Mouse (Mus musculus): ENCODE results near the gene Ren1. TPM values are rescaled to one million over a fixed set of nuclear protein-coding genes. Genes with fewer than 3 reads are reported as not detected.

The Ren1 gene
- polyA plus RNA-seq, 1 experiment, result not detected

DNA sequence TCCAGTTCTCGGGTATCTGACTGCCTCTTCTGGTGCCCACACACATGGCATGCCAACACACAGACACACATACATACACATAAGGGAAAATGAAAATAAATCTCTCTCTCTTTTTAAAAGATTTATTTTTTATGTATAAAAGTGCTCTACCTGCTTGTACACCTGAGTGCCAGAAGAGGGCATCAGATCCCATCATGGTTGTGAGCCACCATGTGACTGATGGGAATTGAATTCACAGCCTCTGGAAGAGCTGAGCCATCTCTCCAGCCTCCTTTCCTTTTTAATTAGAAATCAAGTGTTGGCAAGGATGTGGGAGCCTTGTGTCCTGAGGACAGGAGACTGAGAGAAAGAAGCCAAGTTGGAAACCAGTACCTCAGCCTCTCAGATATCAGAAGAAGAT, 33.2 kb upstream of the Ren1 start:
- H3K27ac ChIP-seq (ENCODE audit: insufficient read depth, low read depth, low read length), result no peak overlapping the region
- no peaks in the 10 kb centered on the region for H3K4me1 ChIP-seq (ENCODE audit: control insufficient read depth, insufficient read depth, low read length)
- TF ChIP-seq POLR2A (IDR thresholded peaks at IDR 0.05; ENCODE audit: borderline replicate concordance, low read depth, low read length), result no peak
- TF ChIP-seq CTCF (IDR thresholded peaks at IDR 0.05; ENCODE audit: low read depth, low read length), result no peak
- H3K4me3 ChIP-seq (ENCODE audit: insufficient read depth, low read length), result no peak overlapping the region

DNA sequence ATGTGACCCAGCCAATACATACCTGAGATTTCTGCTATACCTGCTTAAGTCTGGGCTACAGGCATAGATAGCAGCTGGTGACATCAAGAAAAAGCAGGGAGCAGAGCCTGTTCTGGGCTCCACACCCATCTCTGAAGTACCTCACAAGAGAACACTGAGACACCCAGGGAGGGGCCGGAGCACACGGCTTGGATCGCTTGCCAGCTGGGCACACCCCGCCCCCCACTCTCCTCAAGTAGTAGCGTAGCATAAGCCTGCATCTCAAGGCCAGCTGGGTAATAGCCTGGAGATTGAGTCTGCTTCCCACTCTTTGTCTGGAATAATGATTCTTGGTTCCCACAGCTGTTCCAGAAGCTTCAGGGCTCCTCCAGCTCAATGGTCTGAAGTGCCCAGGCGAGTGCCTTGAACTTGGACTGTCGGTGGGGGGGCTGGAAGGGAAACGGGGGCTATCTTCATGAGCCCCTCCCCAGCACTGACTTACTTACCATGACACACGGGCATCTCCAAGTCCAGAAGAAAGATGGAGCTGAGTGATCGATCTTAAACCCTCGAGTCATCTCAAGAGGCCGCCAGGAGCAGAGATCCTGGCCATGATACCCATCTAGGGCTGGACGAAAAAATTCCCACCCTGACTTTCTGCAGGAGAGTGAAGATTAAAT, 28.9 kb upstream of the Ren1 start, which contains the start of gene Kiss1:
Gene Kiss1, plus strand, starts transcription at position 609 of the 659 bp plus-strand sequence.
- H3K4me1 ChIP-seq (ENCODE audit: control insufficient read depth, insufficient read depth, low read length), result no peaks in the 10 kb centered on the region
- no peak for TF ChIP-seq POLR2A (IDR thresholded peaks at IDR 0.05; ENCODE audit: borderline replicate concordance, low read depth, low read length)
- no peak for TF ChIP-seq CTCF (IDR thresholded peaks at IDR 0.05; ENCODE audit: low read depth, low read length)
- H3K4me3 ChIP-seq (ENCODE audit: insufficient read depth, low read length), result no peak within 1 kb of the TSS
- H3K27ac ChIP-seq (ENCODE audit: insufficient read depth, low read depth, low read length), result no peak within 1 kb of the TSS

DNA sequence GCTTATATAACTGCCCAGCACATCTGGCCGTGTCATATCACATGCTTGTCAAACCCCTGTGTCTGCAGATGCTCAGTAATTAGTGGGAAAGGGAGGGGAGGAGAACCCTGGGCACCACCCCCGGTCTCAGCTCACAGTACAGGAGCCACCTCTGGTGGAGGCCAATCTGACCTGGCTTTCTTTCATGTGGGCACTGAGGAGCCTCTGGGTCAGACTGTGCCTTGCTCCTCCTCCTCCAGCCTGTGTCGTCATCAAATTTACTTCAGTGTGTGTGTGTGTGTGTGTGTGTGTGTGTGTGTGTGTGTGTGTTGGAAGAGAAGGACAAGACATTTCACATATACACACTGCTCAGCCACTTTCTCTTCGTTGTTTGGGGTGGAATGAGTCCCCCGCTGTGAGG, 27.0 kb upstream of the Ren1 start:
- no peak overlapping the region for H3K27ac ChIP-seq (ENCODE audit: insufficient read depth, low read depth, low read length)
- H3K4me1 ChIP-seq (ENCODE audit: control insufficient read depth, insufficient read depth, low read length), result no peaks in the 10 kb centered on the region
- TF ChIP-seq CTCF (IDR thresholded peaks at IDR 0.05; ENCODE audit: low read depth, low read length), result no peak
- no peak for TF ChIP-seq POLR2A (IDR thresholded peaks at IDR 0.05; ENCODE audit: borderline replicate concordance, low read depth, low read length)
- H3K4me3 ChIP-seq (ENCODE audit: insufficient read depth, low read length), result no peak overlapping the region

DNA sequence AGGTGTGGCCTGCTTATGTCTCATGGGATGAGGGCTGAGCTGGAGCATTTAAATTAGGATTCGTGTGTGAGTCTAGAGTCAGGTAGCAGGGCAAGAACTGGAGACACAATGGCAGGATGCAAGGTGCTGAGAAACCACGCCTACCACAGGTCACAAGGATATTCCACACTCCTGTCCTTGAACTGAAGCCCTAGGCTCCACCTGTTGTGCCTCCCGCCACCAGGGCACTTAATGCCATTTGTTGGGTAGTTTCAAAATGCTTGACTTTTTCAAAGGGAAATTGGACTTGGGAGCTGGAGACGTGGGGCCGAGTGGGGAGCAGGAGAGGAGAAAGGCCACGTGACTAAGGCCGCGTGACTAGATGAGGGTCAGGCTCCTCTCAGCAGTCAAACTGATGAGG, 24.4 kb upstream of the Ren1 start:
- no peaks in the 10 kb centered on the region for H3K4me1 ChIP-seq (ENCODE audit: control insufficient read depth, insufficient read depth, low read length)
- TF ChIP-seq CTCF (IDR thresholded peaks at IDR 0.05; ENCODE audit: low read depth, low read length) (no peak), POLR2A (IDR thresholded peaks at IDR 0.05; ENCODE audit: borderline replicate concordance, low read depth, low read length) (no peak)

DNA sequence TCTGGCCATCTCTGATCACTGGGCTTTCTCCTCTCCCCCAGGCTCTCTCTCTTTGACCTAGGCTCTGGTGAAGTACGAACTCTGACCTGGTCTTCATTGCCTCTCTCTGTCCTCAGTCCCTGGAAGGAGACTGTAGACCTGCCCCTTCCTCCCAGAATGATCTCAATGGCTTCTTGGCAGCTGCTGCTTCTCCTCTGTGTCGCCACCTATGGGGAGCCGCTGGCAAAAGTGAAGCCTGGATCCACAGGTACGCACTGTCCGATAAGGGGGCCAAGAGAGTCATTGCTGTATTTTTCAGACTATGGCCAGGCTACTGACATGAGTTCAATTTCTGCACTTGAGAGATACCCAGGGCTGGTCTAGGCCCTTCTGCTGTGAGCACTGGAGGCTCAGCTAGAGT, 23.2 kb upstream of the Ren1 start:
- Histone ChIP-seq H3K4me1 (ENCODE audit: control insufficient read depth, insufficient read depth, low read length) (no peaks in the 10 kb centered on the region), H3K27ac (ENCODE audit: insufficient read depth, low read depth, low read length) (no peak overlapping the region), H3K4me3 (ENCODE audit: insufficient read depth, low read length) (no peak overlapping the region)
- no peak for TF ChIP-seq POLR2A (IDR thresholded peaks at IDR 0.05; ENCODE audit: borderline replicate concordance, low read depth, low read length)
- TF ChIP-seq CTCF (IDR thresholded peaks at IDR 0.05; ENCODE audit: low read depth, low read length), result no peak

More for the DNA sequence above, 24.4 kb upstream of the Ren1 start:
- Histone ChIP-seq H3K4me3 (ENCODE audit: insufficient read depth, low read length) (no peak overlapping the region), H3K27ac (ENCODE audit: insufficient read depth, low read depth, low read length) (no peak overlapping the region)

DNA sequence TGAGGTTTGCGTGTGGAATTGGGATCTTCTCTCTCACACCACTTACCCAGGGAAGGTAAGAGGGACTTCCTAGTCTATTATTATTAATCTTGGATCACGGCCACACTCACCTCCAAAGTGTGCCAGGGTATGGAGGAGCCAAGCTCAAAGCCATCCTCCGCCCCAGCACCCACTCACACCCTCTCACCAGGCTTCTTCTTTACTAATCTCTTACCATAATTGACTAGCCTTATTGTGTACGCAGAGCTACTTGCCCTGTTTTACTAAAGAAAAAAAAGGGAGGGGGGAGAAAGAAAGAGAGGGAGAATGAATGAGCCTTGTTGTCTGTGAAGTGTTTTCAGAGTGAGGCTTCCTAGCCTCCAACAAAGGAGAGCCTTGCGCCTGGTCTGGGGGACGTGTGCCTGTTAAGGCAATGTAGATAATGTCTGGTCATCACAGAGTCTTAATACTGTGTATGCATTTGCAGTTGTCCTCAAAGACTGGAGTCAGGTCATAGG, 22.0 kb upstream of the Ren1 start:
- Histone ChIP-seq H3K4me3 (ENCODE audit: insufficient read depth, low read length) (no peak overlapping the region), H3K27ac (ENCODE audit: insufficient read depth, low read depth, low read length) (no peak overlapping the region), H3K4me1 (ENCODE audit: control insufficient read depth, insufficient read depth, low read length) (no peaks in the 10 kb centered on the region)
- TF ChIP-seq POLR2A (IDR thresholded peaks at IDR 0.05; ENCODE audit: borderline replicate concordance, low read depth, low read length) (no peak), CTCF (IDR thresholded peaks at IDR 0.05; ENCODE audit: low read depth, low read length) (no peak)

DNA sequence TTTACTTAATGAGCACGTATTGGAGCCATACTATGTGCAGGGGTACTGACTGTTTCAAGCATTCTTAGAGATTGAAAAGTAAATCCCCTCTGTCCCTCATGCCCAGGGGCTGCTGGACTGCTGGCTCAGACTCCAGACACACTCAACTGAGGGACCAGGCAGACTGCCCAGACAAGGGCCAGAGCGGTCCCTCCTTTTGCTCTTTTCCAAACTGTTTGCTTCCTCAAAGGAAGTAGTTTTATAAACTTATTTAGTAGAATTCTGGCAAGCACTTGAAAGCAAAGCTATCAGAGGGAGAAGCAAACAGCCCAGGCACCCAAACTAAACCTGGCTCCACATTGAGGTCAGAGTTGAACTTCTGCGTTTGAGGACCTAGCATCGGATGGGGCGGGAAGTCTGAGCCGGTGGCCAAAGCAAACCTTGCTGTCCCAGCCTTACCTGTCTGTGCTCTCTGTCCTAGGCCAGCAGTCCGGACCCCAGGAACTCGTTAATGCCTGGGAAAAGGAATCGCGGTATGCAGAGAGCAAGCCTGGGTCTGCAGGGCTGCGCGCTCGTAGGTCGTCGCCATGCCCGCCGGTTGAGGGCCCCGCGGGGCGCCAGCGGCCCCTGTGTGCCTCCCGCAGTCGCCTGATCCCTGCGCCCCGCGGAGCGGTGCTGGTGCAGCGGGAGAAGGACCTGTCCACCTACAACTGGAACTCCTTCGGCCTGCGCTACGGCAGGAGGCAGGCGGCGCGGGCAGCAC, 21.2 kb upstream of the Ren1 start:
- TF ChIP-seq CTCF (IDR thresholded peaks at IDR 0.05; ENCODE audit: low read depth, low read length) (no peak), POLR2A (IDR thresholded peaks at IDR 0.05; ENCODE audit: borderline replicate concordance, low read depth, low read length) (no peak)
- no peak overlapping the region for H3K27ac ChIP-seq (ENCODE audit: insufficient read depth, low read depth, low read length)
- H3K4me1 ChIP-seq (ENCODE audit: control insufficient read depth, insufficient read depth, low read length), result no peaks in the 10 kb centered on the region
- H3K4me3 ChIP-seq (ENCODE audit: insufficient read depth, low read length), result no peak overlapping the region

DNA sequence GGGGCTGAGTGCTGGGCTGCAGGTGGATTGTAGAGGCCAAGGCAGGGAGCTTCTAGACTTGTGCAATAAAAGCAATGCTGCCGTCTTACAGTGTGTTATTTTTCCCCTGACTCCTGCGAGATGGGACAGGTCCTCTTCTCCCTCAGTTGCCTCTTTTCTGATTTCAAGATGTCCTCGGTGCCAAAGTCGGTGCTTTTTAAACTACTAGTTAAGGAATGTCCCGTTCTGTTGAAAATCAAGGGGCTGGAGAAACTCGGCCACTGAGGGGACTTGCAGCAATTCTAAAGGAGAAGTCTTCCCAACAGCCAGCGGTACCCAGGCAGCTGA, 20.7 kb upstream of the Ren1 start:
- Histone ChIP-seq H3K27ac (ENCODE audit: insufficient read depth, low read depth, low read length) (no peak overlapping the region), H3K4me1 (ENCODE audit: control insufficient read depth, insufficient read depth, low read length) (no peaks in the 10 kb centered on the region), H3K4me3 (ENCODE audit: insufficient read depth, low read length) (no peak overlapping the region)
- TF ChIP-seq CTCF (IDR thresholded peaks at IDR 0.05; ENCODE audit: low read depth, low read length), result no peak
- TF ChIP-seq POLR2A (IDR thresholded peaks at IDR 0.05; ENCODE audit: borderline replicate concordance, low read depth, low read length), result no peak

DNA sequence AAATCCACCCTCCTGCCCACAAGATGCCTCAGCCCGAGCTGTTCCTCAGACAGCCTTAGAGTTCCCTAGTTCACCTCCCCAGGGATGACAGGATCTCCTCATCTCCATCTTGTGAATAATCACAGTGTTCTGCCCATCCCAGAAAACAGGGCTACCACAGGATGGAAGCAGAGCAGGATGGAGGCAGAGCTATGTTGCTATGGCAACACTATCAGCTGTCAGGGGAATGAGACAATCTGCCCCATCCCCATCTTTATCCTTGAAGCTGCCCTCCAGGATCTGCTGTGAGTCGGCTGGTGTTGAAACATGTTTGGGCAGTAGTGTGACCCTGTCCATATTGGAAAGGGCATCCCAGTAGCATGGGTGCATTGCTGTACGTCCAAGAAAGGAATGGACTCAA, 19.2 kb upstream of the Ren1 start:
- no peak overlapping the region for H3K27ac ChIP-seq (ENCODE audit: insufficient read depth, low read depth, low read length)
- no peak overlapping the region for H3K4me3 ChIP-seq (ENCODE audit: insufficient read depth, low read length)
- TF ChIP-seq POLR2A (IDR thresholded peaks at IDR 0.05; ENCODE audit: borderline replicate concordance, low read depth, low read length) (no peak), CTCF (IDR thresholded peaks at IDR 0.05; ENCODE audit: low read depth, low read length) (no peak)
- no peaks in the 10 kb centered on the region for H3K4me1 ChIP-seq (ENCODE audit: control insufficient read depth, insufficient read depth, low read length)
